Mouse (Mus musculus) frontal cortex, adult 2 months (tissue): ENCODE results near the gene Syce3. TPM values are rescaled to one million over a fixed set of nuclear protein-coding genes. Genes with fewer than 3 reads are reported as not detected.
"Not testable (repeated sequence)": the region's sequence is repeated elsewhere in the genome, so short reads cannot be mapped to it uniquely, and the experiment has no call there.

Source experiments
- DNase-seq, 2 experiments: peaks; one replicate each; pipeline ENCODE4 v3.0.0; 2022; ENCODE audit warnings: low spot score in 1 of 2; ENCODE audit errors: extremely low spot score in 1 of 2
- polyA plus RNA-seq: library from polyadenylated mRNA; depleted of rRNA; stranded (reverse); fragments of >200 nt; gene quantifications from 2 replicates; pipeline ENCODE4 v1.2.3, GENCODE M21; 2012; rRNA removed

Gene Syce3
- polyA plus RNA-seq: 0.48 TPM in 1 of 2 replicates, not detected in the other

DNA sequence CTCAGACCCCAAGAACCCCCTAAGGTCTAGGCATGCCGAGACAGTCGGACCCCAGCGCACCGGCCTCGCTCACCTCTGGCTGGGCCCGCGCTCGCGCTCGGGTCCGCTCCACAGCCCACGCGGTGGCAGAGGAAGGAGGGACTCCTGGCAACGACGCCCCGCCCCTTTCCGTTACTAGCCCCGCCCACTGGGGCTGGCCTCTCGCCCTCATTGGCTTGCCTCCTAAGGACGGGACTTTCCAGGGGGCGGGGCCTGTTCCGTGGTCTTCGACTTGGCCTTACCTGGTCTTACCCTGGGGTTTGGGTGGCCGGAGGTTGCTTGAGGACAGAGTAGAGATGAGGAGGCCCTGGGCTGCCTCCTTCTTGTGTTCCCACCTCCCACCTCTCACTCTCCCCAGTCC, at the start of gene Syce3:
Syce3 (minus strand) TSS at position 386 of the 400 bp plus-strand sequence.
- DNase-seq: no peak

- DNase-seq: no peak
These were observed 49.5 kb upstream of the Syce3 start for GRCm38 (mm10) chr15:89459821-89460220.

GRCm38 (mm10) chr15:89458942-89459341, 48.6 kb upstream of the Syce3 start:
- no peak for DNase-seq

DNA sequence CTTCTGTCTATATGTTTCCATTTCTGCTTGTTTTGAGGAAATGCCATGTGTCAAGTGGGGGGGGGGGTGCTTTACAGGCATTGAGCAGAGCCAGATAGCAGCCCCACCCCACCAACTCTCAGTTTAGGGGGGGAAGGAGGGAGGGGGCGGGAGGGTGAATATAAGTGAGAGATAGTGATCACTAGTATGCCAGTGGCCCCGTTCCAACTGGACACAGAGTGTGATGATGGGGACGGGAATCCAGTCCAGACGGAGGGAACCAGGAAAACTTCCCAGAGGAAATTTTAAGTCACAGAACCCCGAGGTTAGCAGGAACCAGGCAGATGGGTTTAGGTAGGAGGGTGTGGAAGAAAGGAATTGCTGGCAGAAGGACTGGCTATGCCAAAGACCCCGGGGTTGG, 45.3 kb upstream of the Syce3 start:
- no peak for DNase-seq

DNA sequence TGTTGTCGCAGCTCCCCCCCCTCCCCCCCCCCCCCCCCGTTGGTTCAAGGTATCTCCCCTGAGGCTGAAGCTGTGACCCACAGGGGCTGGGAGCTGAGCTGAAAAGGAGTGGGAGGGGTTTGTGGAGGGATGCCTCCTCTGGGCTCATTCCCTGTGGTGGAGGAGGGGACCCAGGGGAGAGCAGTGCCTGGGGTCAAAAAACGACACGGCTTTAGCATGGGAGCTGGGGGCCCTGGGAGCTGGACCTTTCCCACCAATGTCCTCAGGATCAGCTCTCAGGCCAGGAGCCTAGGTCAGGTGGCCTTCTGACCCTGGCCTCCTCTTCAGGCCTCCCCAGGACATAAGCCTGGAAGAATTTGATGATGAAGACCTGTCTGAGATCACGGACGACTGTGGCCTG, 44.6 kb upstream of the Syce3 start:
- DNase-seq: no peak

DNA sequence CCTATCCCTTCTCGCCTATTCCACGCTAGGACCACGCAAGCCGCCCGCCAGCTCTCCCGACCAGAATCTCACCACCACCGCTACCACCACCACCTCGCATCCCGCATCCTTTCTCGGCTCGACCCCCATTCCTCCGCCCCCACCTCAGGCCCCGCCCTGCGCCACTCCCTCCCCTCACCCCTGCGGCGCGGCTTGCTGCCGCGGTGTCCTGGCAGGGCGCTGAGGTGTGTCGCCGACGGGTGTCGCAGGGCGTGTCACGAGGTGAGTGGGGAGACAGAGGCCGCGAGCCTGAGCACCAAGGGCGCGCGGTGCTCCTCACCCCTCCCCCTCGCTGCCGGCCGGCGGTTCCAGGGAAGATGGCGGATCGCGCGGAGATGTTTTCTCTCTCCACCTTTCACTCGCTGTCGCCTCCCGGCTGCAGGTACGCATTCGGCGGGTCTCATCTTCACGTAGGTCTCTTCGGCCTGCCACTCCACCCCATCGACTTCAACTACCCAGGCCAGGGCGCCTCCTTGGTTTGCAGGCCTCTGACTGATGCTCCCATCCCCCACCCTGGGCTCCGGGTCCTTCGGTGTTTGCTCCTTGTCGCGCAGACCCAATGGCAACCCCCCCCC, 43.7 kb upstream of the Syce3 start, which contains the start of gene Mapk8ip2:
Mapk8ip2 (plus strand) TSS at position 49 of the 614 bp plus-strand sequence.
- DNase-seq: peak in 1 of 2 experiments; percentile 63

GRCm38 (mm10) chr15:89452906-89453864, 42.9 kb upstream of the Syce3 start:
- no peak for DNase-seq

DNA sequence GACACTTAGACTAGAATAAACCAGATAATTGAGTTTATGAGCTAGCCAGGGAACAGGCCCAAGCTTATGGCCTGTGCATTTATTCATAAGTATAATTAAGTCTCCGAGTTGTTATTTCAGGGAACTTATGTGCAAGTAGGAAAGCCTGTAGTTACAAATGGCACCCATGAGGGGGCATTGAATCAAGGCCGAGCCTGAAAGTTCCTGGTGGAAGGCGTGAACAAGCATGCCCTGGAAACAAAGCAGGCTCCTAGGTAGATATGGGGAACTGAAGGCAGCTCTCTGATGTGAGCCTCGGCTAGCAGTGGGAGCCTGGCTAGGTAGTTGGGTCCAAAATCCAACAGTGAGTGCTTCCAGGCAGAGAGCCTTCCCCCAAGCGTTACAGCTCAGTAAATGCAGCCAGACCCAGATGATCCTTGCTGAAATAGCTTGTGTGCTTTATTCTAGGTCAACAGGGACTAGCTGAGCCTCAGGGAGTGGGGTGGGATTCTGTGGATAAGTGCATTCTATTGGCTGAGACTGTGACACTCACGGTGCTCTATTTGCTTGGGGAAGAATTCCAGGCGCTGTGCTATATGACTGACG, 32.3 kb upstream of the Syce3 start:
- peak in 1 of 2 experiments; percentile 35 for DNase-seq

DNA sequence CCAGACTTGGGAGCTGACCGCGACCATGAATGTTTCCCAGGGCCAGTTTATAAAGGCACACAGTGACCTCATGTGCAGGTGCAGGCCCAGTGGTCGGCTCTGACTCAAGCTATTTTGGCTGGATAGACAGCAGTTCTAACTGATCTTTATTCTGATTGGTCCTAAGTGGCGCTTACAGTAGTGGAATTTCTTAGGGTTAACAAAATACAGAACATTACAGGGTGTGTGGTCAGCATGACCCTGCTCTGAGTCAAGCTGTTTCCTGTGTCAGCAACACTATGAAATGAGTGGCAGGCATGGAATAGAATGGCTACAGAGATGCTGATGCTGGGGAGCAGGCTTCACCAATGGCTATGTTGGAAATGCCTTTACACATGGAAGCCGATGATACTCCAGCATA, 25.6 kb upstream of the Syce3 start:
- DNase-seq: no peak

DNA sequence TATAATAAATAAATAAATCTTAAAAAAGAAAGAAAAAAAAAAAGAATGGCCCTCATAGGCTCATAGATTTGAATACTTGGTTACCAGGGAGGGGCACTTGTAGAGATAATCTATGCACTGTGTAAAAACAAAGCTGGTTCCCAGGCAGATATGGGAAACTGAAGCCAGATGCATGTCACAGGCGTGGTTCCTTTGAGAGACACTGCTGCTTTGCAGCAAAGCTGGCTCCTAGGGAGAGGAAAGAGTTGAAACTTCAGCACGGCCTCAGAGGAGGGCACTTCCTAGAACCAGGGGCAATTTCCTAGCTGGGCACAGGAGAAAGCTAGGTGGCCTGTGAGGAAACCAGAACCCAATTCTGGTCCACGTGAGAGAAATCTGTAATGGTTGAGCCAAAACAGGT, 23.8 kb upstream of the Syce3 start:
- DNase-seq: no peak

- DNase-seq: no peak
These were observed 22.6 kb upstream of the Syce3 start for GRCm38 (mm10) chr15:89432946-89433345.

DNA sequence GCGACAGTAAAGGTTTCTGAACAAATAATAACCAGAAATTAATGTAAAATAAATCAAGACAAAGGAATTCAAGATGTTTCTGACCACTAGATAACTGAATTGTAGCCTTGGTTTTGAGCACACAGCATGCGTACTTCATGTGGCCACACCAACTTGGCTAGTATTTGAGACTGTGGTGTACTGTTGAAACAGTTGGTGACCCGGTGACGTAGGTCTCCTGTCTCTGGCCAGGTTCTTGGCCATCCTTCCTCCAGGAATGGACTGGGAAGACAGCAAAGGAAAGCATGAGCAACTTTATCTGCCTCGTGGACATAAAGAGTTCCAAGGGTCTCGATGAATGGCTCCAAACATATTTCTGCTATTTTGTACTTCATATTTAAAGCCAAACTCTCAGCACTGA, 21.5 kb upstream of the Syce3 start:
- no peak for DNase-seq

DNA sequence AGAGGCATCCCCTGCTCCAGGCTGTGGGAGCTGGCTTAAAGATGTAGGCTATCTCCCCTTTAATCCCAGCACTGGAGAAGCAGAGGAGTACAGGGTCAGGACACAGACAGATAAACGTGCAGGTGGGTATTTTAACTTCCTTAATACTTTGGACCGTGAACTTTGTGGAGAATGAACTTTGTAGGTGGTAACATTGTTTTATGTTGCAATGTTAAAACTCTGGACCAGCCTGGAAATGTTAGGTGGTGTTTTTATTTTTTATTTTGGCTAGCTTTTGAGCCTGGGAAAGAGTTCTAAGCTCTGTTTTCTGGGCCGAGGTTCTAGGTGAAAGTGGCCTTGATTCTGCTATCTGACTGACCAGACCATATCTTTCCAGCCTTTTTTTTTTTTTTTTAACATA, 21.0 kb upstream of the Syce3 start:
- no peak for DNase-seq

GRCm38 (mm10) chr15:89430771-89431170, 20.5 kb upstream of the Syce3 start:
- not testable (repeated sequence) for DNase-seq

GRCm38 (mm10) chr15:89430341-89430740, 20.0 kb upstream of the Syce3 start:
- no peak for DNase-seq

DNA sequence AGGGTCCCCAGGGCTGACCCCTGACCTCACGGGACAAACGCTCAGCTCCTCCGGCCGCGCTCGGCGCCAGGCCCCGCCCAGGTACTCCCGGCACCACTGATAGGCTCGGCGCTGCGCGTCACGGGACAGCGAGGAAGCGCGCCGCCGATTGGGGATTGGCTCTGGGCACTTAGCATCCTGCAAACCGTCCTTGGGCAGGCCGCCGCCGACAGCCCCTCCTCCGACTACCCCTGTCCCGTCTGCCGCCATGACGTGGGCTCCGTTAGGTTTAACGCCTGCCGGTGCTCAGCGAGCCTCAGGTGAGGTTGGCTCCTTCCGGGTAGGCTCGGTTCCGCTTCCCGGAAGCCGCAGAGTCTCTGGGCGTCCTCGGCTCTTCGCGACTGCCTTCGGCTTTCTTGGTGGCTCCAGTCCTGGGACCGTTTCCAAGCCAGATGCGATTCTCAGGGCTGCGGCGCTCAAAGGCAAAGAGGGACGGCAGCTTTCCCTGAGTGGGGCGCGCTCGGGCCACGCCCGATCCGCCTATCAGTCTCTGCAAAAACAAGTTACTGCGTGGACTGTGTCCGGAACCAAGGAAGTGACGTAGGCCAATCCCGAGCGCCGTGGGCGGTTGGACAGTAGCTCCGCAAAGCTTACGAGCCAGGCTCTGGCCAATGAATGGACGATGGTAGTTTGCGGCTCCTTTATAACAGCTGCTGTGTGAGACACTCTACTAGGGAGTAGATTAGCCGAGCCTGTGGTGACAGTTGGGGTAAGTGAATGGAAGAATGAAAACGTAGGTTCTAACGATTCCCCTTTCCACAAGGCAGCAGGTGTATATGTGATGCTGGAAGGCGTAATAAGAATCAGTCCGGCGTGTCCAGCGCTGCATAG, 19.3 kb upstream of the Syce3 start, which contains the start of the genes C730034F03Rik, Gm44502 and Chkb:
C730034F03Rik (plus strand) TSS at position 238 of the 870 bp plus-strand sequence.
Gm44502 (minus strand) TSS at position 345 of the 870 bp plus-strand sequence.
Chkb (minus strand) TSS at position 557 of the 870 bp plus-strand sequence.
- DNase-seq: peak; percentile 93 to 97

GRCm38 (mm10) chr15:89428821-89429351, 18.6 kb upstream of the Syce3 start:
- no peak for DNase-seq

DNA sequence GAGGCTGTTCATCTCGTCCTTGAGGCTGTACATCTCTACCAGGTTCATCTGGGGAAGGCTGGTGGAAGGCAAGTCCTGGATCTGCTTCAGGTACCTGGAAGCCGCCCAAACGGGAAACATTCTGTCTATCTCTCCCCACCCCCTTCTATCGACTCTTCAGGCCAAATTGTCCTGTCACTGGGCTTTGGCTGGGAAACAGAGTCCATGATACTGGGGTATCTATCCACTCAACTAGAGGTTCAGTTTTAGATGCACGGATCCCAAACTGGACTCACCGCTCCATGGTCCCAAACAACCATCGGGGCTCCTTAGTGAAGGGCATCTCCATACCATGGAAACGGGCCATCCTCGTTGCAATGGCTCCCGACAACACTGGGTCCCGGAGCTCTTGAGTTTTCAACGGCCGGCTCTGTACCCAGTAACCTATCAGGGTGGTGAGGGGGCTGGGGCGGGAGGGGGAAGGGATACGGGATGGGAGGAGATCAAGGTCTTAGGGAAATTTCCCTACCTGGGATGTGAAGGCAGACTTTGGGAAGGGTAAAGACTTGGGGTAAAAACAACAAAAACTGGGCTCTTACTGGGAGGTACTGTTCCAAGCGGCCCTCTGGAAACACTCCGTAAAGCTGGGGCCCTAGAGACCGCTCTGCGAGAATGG, 18.0 kb upstream of the Syce3 start:
- DNase-seq: no peak

DNA sequence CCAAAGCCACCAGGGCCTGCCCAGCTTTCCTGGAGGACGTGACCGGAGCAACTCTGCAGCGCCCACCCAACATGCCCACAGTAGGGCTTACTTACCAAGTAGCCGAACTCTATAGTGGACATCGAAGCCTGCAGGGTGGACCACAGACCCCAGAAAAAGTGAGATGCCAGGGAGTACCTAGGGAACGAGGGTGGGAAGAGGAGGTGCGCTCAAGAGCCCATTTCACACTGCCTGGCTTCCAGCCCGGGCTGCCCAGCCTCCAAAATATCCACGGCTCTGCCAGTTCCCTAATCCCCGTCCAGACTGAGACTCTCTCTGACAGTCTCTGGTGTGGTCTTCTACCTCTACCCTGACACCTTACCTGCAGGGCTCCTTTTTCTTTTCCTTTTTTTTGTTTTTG, 16.4 kb upstream of the Syce3 start:
- DNase-seq: no peak
